Mouse (Mus musculus) CH12.LX (cell line): ENCODE data around the gene Msx3. TPM values are rescaled to one million over a fixed set of nuclear protein-coding genes. Genes with fewer than 3 reads are reported as not detected.

Experiments used
- DNase-seq: peaks from one replicate; pipeline ENCODE4 v3.0.0-alpha.2; 2013; ENCODE audit errors: extremely low read depth
- H3K27ac ChIP-seq: 2 replicates; pipeline ENCODE4 v1.5.1; 2012; ENCODE audit warnings: low read depth, mild to moderate bottlenecking, control low read depth, moderate library complexity; ENCODE audit not compliant: insufficient read depth
- H3K27me3 ChIP-seq: replicated peaks from 2 replicates; pipeline ENCODE3; 2012; ENCODE audit warnings: inconsistent platforms
- H3K36me3 ChIP-seq, 2 experiments: replicated peaks in 1 of 2; 2 replicates each; pipeline versions ENCODE3 to v1.6.1; 2012; ENCODE audit warnings: inconsistent platforms in 1 of 2, low read length in 1 of 2, mild to moderate bottlenecking in 1 of 2, mixed read lengths in 1 of 2, moderate library complexity in 1 of 2; ENCODE audit not compliant: control insufficient read depth in 1 of 2, insufficient read depth in 1 of 2
- H3K4me1 ChIP-seq, 2 experiments: 2 replicates each; pipeline ENCODE4 v1.6.1; 2012; ENCODE audit warnings: inconsistent platforms in 1 of 2, moderate library complexity in 1 of 2; ENCODE audit not compliant: insufficient read depth in 2 of 2, control insufficient read depth in 1 of 2
- H3K4me2 ChIP-seq: 2 replicates; pipeline ENCODE4 v1.6.1; 2012; ENCODE audit warnings: low read depth, mild to moderate bottlenecking, control low read depth; ENCODE audit not compliant: poor library complexity, insufficient read depth, severe bottlenecking
- H3K4me3 ChIP-seq, 3 experiments: fragments of 150-350 bp in 1 of 3; sonication (generic) in 1 of 3; replicated peaks in 1 of 3; 2 replicates each; pipeline versions ENCODE3 to v1.5.1; 2011 to 2012; ENCODE audit warnings: low read depth in 2 of 3, low read length in 2 of 3, mild to moderate bottlenecking in 2 of 3, moderate library complexity in 2 of 3, control low read depth in 1 of 3, improper control_type of control experiment in 1 of 3, inconsistent platforms in 1 of 3, mixed read lengths in 1 of 3; ENCODE audit not compliant: poor library complexity in 1 of 3
- H3K79me2 ChIP-seq: replicated peaks from 2 replicates; pipeline ENCODE4 v1.6.1; 2012; ENCODE audit warnings: mild to moderate bottlenecking, moderate library complexity; ENCODE audit not compliant: control insufficient read depth, poor library complexity, insufficient read depth, severe bottlenecking; ENCODE audit errors: extremely low read depth
- H3K9ac ChIP-seq: 2 replicates; pipeline ENCODE4 v1.6.1; 2012; ENCODE audit warnings: low read depth, mild to moderate bottlenecking, control low read depth, moderate library complexity; ENCODE audit not compliant: insufficient read depth
- H3K9me3 ChIP-seq: replicated peaks from 2 replicates; pipeline ENCODE3; 2012; ENCODE audit warnings: low read length, inconsistent platforms, mixed read lengths
- ELF1 ChIP-seq: IDR thresholded peaks from 2 replicates; pipeline ENCODE4 v1.6.1; 2014; ENCODE audit warnings: low read depth, mild to moderate bottlenecking, inconsistent platforms, low read length, improper control_type of control experiment
- EP300 ChIP-seq: IDR thresholded peaks from 2 replicates; pipeline ENCODE4 v1.6.1; 2011; ENCODE audit warnings: low read length, improper control_type of control experiment
- ETS1 ChIP-seq: conservative IDR thresholded peaks from 2 replicates; pipeline ENCODE4 v1.6.1; 2012; ENCODE audit warnings: low read depth, mild to moderate bottlenecking, inconsistent platforms, low read length, improper control_type of control experiment, moderate library complexity
- GABPA ChIP-seq: IDR thresholded peaks from 2 replicates; pipeline ENCODE4 v1.6.1; 2012; ENCODE audit warnings: low read depth, low read length, improper control_type of control experiment, inconsistent platforms; ENCODE audit not compliant: insufficient replicate concordance
- IRF4 ChIP-seq: IDR thresholded peaks from 2 replicates; pipeline ENCODE4 v1.6.1; 2014; ENCODE audit warnings: low read depth, mild to moderate bottlenecking, inconsistent platforms, low read length, improper control_type of control experiment
- JUND ChIP-seq: conservative IDR thresholded peaks from 2 replicates; pipeline ENCODE4 v1.6.1; 2011; ENCODE audit warnings: low read depth, low read length, improper control_type of control experiment
- MAFK ChIP-seq: IDR thresholded peaks from 2 replicates; pipeline ENCODE4 v1.6.1; 2011; ENCODE audit warnings: low read length, improper control_type of control experiment; ENCODE audit not compliant: insufficient replicate concordance
- MAX ChIP-seq: IDR thresholded peaks from 2 replicates; pipeline ENCODE4 v1.6.1; 2011; ENCODE audit warnings: low read length, improper control_type of control experiment
- MAZ ChIP-seq: IDR thresholded peaks from 2 replicates; pipeline ENCODE4 v1.6.1; 2012; ENCODE audit warnings: low read depth, mild to moderate bottlenecking, inconsistent platforms, low read length, improper control_type of control experiment, moderate library complexity
- MEF2A ChIP-seq: IDR thresholded peaks from 2 replicates; pipeline ENCODE4 v1.6.1; 2014; ENCODE audit warnings: low read depth, mild to moderate bottlenecking, inconsistent platforms, low read length, improper control_type of control experiment, borderline replicate concordance
- MXI1 ChIP-seq: IDR thresholded peaks from 2 replicates; pipeline ENCODE4 v1.6.1; 2011; ENCODE audit warnings: mild to moderate bottlenecking, low read depth, low read length, improper control_type of control experiment
- MYC ChIP-seq: IDR thresholded peaks from 2 replicates; pipeline ENCODE4 v1.6.1; 2011; ENCODE audit warnings: low read depth, mild to moderate bottlenecking, improper control_type of control experiment, low read length
- NELFE ChIP-seq: IDR thresholded peaks from 2 replicates; pipeline ENCODE4 v1.6.1; 2011; ENCODE audit warnings: low read depth, low read length, improper control_type of control experiment
- PAX5 ChIP-seq: IDR thresholded peaks from 2 replicates; pipeline ENCODE4 v1.6.1; 2012; ENCODE audit warnings: low read length, inconsistent platforms, mixed read lengths
- POLR2A ChIP-seq: IDR thresholded peaks from 2 replicates; pipeline ENCODE4 v1.6.1; 2011; ENCODE audit warnings: low read depth, mild to moderate bottlenecking, improper control_type of control experiment, low read length
- RAD21 ChIP-seq: IDR thresholded peaks from 2 replicates; pipeline ENCODE4 v1.6.1; 2011; ENCODE audit warnings: low read depth, mild to moderate bottlenecking, low read length, improper control_type of control experiment, moderate library complexity
- RCOR1 ChIP-seq: conservative IDR thresholded peaks from 2 replicates; pipeline ENCODE4 v1.6.1; 2012; ENCODE audit warnings: low read depth, mild to moderate bottlenecking, inconsistent platforms, low read length, improper control_type of control experiment
- SMC3 ChIP-seq: IDR thresholded peaks from 2 replicates; pipeline ENCODE4 v1.6.1; 2011; ENCODE audit warnings: low read depth, low read length, improper control_type of control experiment
- TBP ChIP-seq: conservative IDR thresholded peaks from 2 replicates; pipeline ENCODE4 v1.6.1; 2011; ENCODE audit warnings: low read depth, low read length, improper control_type of control experiment
- UBTF ChIP-seq: IDR thresholded peaks from 2 replicates; pipeline ENCODE4 v1.6.1; 2012; ENCODE audit warnings: low read depth, mild to moderate bottlenecking, inconsistent platforms, low read length, improper control_type of control experiment, moderate library complexity
- ZC3H11A ChIP-seq: IDR thresholded peaks from 2 replicates; pipeline ENCODE4 v1.6.1; 2012; ENCODE audit warnings: low read depth, mild to moderate bottlenecking, inconsistent platforms, low read length, improper control_type of control experiment
- ZKSCAN1 ChIP-seq: IDR thresholded peaks from 2 replicates; pipeline ENCODE4 v1.6.1; 2012; ENCODE audit warnings: low read depth, inconsistent platforms, low read length, improper control_type of control experiment, borderline replicate concordance
- ZNF384 ChIP-seq: IDR thresholded peaks from 2 replicates; pipeline ENCODE4 v1.6.1; 2012; ENCODE audit warnings: low read depth, low read length, improper control_type of control experiment, inconsistent platforms
- dilution Hi-C: fragments of 300-500 bp; cut with MboI; formaldehyde crosslinking; loops from 2 replicates; pipeline ENCODE4 v1.14.3; 2020; ENCODE audit warnings: low sequenced_read_pairs; ENCODE audit not compliant: extremely low pct_unique_long_range_greater_than_20kb, extremely low pct_ligation_motif_present
- in situ Hi-C: fragments of 300-500 bp; cut with MboI; formaldehyde crosslinking; loops from 3 replicates; pipeline ENCODE4 v1.14.3; 2019; ENCODE audit warnings: low sequenced_read_pairs, low pct_ligation_motif_present, low pct_unique_long_range_greater_than_20kb, mixed read lengths
- polyA plus RNA-seq: library from polyadenylated mRNA; unstranded; fragments of >175 nt; gene quantifications from 2 replicates; pipeline ENCODE4 v1.2.1, GENCODE M21; 2012; ENCODE audit warnings: low read depth; ENCODE audit not compliant: insufficient read length
- total RNA-seq, 2 experiments: library from RNA; depleted of rRNA; stranded (reverse); fragments of 300-350 nt in 1 of 2; fragments of >200 nt in 1 of 2; gene quantifications; 2 replicates each; pipeline ENCODE4 v1.2.3; 2012 to 2014

The Msx3 gene
- total and polyA plus RNA-seq, 3 experiments = not detected

- dilution Hi-C loops = no loop called here
- in situ Hi-C loops = no loop called here
These were observed 16.5 kb downstream of the Msx3 start for GRCm38 (mm10) chr7:140032366-140032765.

GRCm38 (mm10) chr7:140031771-140032170, 17.1 kb downstream of the Msx3 start:
- no peak overlapping the region for H3K27ac ChIP-seq
- no peaks in the 10 kb centered on the region for H3K27me3 ChIP-seq
- peaks cover 17% of the 10 kb centered on the region for H3K9me3 ChIP-seq
- dilution Hi-C loops = no loop called here
- H3K4me1 ChIP-seq = peaks cover 3 to 21% of the 10 kb centered on the region in 2 experiments; a peak in 3 of 4 replicates
- H3K4me2 ChIP-seq = no peak overlapping the region
- no peak for TF ChIP-seq MXI1
- TF ChIP-seq RCOR1 = no peak
- no peak for TF ChIP-seq MAFK
- TF ChIP-seq POLR2A = no peak
- no peak for TF ChIP-seq PAX5
- TF ChIP-seq ZNF384 = no peak
- TF ChIP-seq, all 38 proteins: peak for 0
- in situ Hi-C loops = no loop called here
- DNase-seq = no peak
- Histone ChIP-seq H3K36me3 (peaks cover 51 to 68% of the 10 kb centered on the region in 2 experiments), H3K4me3 (no peak overlapping the region), H3K79me2 (peaks cover 19% of the 10 kb centered on the region), H3K9ac (no peak overlapping the region)

More at GRCm38 (mm10) chr7:140032366-140032765, 16.5 kb downstream of the Msx3 start:
- DNase-seq = no peak
- H3K9ac ChIP-seq = no peak overlapping the region
- no peak overlapping the region for H3K4me2 ChIP-seq
- H3K36me3 ChIP-seq = peaks cover 51 to 71% of the 10 kb centered on the region in 2 experiments
- no peak for TF ChIP-seq ETS1
- no peak for TF ChIP-seq EP300
- TF ChIP-seq MYC = no peak
- no peak for TF ChIP-seq UBTF
- no peak for TF ChIP-seq PAX5
- no peak for TF ChIP-seq RCOR1
- TF ChIP-seq MEF2A = no peak
- TF ChIP-seq JUND = no peak
- no peak overlapping the region for H3K4me3 ChIP-seq
- peaks cover 17% of the 10 kb centered on the region for H3K9me3 ChIP-seq
- H3K79me2 ChIP-seq = peaks cover 19% of the 10 kb centered on the region
- H3K27ac ChIP-seq = no peak overlapping the region
- peaks cover 9 to 27% of the 10 kb centered on the region in 2 experiments for H3K4me1 ChIP-seq
- H3K27me3 ChIP-seq = no peaks in the 10 kb centered on the region

GRCm38 (mm10) chr7:140011336-140011735, 37.6 kb downstream of the Msx3 start:
- Histone ChIP-seq H3K9ac (no peak overlapping the region), H3K27me3 (no peaks in the 10 kb centered on the region), H3K4me3 (no peak overlapping the region), H3K4me1 (no peaks in the 10 kb centered on the region), H3K9me3 (peaks cover 3% of the 10 kb centered on the region), H3K79me2 (no peaks in the 10 kb centered on the region), H3K27ac (no peak overlapping the region), H3K36me3 (peaks cover 17 to 48% of the 10 kb centered on the region in 2 experiments), H3K4me2 (no peak overlapping the region)
- in situ Hi-C loops (no loop called here), dilution Hi-C loops (no loop called here)
- no peak for DNase-seq
- TF ChIP-seq RAD21 (no peak), MAX (no peak), MAZ (no peak), PAX5 (no peak), ELF1 (no peak), ZKSCAN1 (no peak), SMC3 (no peak), NELFE (no peak), MYC (no peak), TBP (no peak), GABPA (no peak), POLR2A (no peak), ZC3H11A (no peak), MAFK (no peak), IRF4 (no peak), JUND (no peak)
